Mouse (Mus musculus): ENCODE measurements around the gene Upf1. TPM values are rescaled to one million over a fixed set of nuclear protein-coding genes. Genes with fewer than 3 reads are reported as not detected.

Gene Upf1
- polyA plus RNA-seq, 1 experiment from 2014 or later = 17.9 TPM

- Histone ChIP-seq H3K4me2 (replicated peaks) (peak within 1 kb of the TSS; percentile 78), H3K9me3 (ENCODE audit: control insufficient read depth, low read length) (no peaks in the 10 kb centered on the region), H3K27ac (peak within 1 kb of the TSS; percentile 89), H3K4me3 (replicated peaks; ENCODE audit: low read length) (peak within 1 kb of the TSS; percentile 56), H3K36me3 (replicated peaks; ENCODE audit: control insufficient read depth, insufficient read depth) (peaks cover 51% of the 10 kb centered on the region), H3K27me3 (ENCODE audit: control insufficient read depth, insufficient read depth, low read length) (no peaks in the 10 kb centered on the region), H3K4me1 (replicated peaks; ENCODE audit: control insufficient read depth, insufficient read depth, low read length) (peaks cover 23% of the 10 kb centered on the region), H3K9ac (peak within 1 kb of the TSS; percentile 86)
- ATAC-seq (ENCODE audit: low FRiP score) (peak; percentile 66), DNase-seq (ENCODE audit: low spot score) (peak; percentile 81)
- WGBS = under 1% methylated on average over 63 of the region's 66 CpGs
Observed at GRCm38 (mm10) chr8:70315624-70316510, 37.2 kb downstream of the Upf1 start, which contains the start of gene Cers1. TSS of gene Cers1 (plus strand) at chr8:70315775.

GRCm38 (mm10) chr8:70313399-70313798 is 39.7 kb downstream of the Upf1 start:
- peaks cover 23% of the 10 kb centered on the region for H3K4me1 ChIP-seq (replicated peaks; ENCODE audit: control insufficient read depth, insufficient read depth, low read length)
- no peak overlapping the region for H3K4me3 ChIP-seq (replicated peaks; ENCODE audit: low read length)
- no peak overlapping the region for H3K4me2 ChIP-seq (replicated peaks)
- peaks cover 52% of the 10 kb centered on the region for H3K36me3 ChIP-seq (replicated peaks; ENCODE audit: control insufficient read depth, insufficient read depth)
- ATAC-seq (ENCODE audit: low FRiP score) (no peak), DNase-seq (ENCODE audit: low spot score) (no peak)
- H3K9me3 ChIP-seq (ENCODE audit: control insufficient read depth, low read length) = no peaks in the 10 kb centered on the region
- WGBS = 76% methylated on average over 2 of the region's 2 CpGs
- H3K27me3 ChIP-seq (ENCODE audit: control insufficient read depth, insufficient read depth, low read length) = no peaks in the 10 kb centered on the region
- H3K27ac ChIP-seq = no peak overlapping the region
- no peak overlapping the region for H3K9ac ChIP-seq

- WGBS = 27% methylated on average over 2 of the region's 2 CpGs
- DNase-seq (ENCODE audit: low spot score) = no peak
Observed at GRCm38 (mm10) chr8:70309311-70309710, 43.8 kb downstream of the Upf1 start.

GRCm38 (mm10) chr8:70302901-70303300 is 50.2 kb downstream of the Upf1 start:
- Histone ChIP-seq H3K9ac (peak overlapping the region; percentile 78), H3K4me3 (replicated peaks; ENCODE audit: low read length) (peak overlapping the region; percentile 75), H3K4me1 (replicated peaks; ENCODE audit: control insufficient read depth, insufficient read depth, low read length) (peaks cover 13% of the 10 kb centered on the region), H3K4me2 (replicated peaks) (peak overlapping the region; percentile 85), H3K27me3 (ENCODE audit: control insufficient read depth, insufficient read depth, low read length) (no peaks in the 10 kb centered on the region), H3K9me3 (ENCODE audit: control insufficient read depth, low read length) (no peaks in the 10 kb centered on the region), H3K27ac (peak overlapping the region; percentile 72), H3K36me3 (replicated peaks; ENCODE audit: control insufficient read depth, insufficient read depth) (peaks cover 53% of the 10 kb centered on the region)
- no peak for DNase-seq (ENCODE audit: low spot score)
- WGBS = 3% methylated on average over 16 of the region's 16 CpGs
- ATAC-seq (ENCODE audit: low FRiP score) = peak; percentile 26; the same call in 1 of the 2 replicates

More at GRCm38 (mm10) chr8:70309311-70309710, 43.8 kb downstream of the Upf1 start:
- H3K27ac ChIP-seq = no peak overlapping the region
- H3K4me2 ChIP-seq (replicated peaks) = no peak overlapping the region
- H3K36me3 ChIP-seq (replicated peaks; ENCODE audit: control insufficient read depth, insufficient read depth) = peaks cover 86% of the 10 kb centered on the region
- H3K4me1 ChIP-seq (replicated peaks; ENCODE audit: control insufficient read depth, insufficient read depth, low read length) = no peaks in the 10 kb centered on the region
- no peak overlapping the region for H3K4me3 ChIP-seq (replicated peaks; ENCODE audit: low read length)
- no peak overlapping the region for H3K9ac ChIP-seq
- no peaks in the 10 kb centered on the region for H3K9me3 ChIP-seq (ENCODE audit: control insufficient read depth, low read length)
- H3K27me3 ChIP-seq (ENCODE audit: control insufficient read depth, insufficient read depth, low read length) = no peaks in the 10 kb centered on the region
- ATAC-seq (ENCODE audit: low FRiP score) = no peak

GRCm38 (mm10) chr8:70302358-70302890 is 50.7 kb downstream of the Upf1 start, which contains the start of the genes Ddx49 and Cope:
TSS of gene Ddx49 (minus strand) at chr8:70302489.
TSS of gene Cope (plus strand) at chr8:70302518.
- H3K27ac ChIP-seq = peak within 1 kb of the TSS; percentile 72
- peak within 1 kb of the TSS; percentile 75 for H3K4me3 ChIP-seq (replicated peaks; ENCODE audit: low read length)
- H3K4me2 ChIP-seq (replicated peaks) = peak within 1 kb of the TSS; percentile 85
- DNase-seq (ENCODE audit: low spot score) (peak; percentile 98), ATAC-seq (ENCODE audit: low FRiP score) (peak; percentile 92)
- peaks cover 13% of the 10 kb centered on the region for H3K4me1 ChIP-seq (replicated peaks; ENCODE audit: control insufficient read depth, insufficient read depth, low read length)
- peak within 1 kb of the TSS; percentile 78 for H3K9ac ChIP-seq
- H3K9me3 ChIP-seq (ENCODE audit: control insufficient read depth, low read length) = no peaks in the 10 kb centered on the region
- H3K27me3 ChIP-seq (ENCODE audit: control insufficient read depth, insufficient read depth, low read length) = no peaks in the 10 kb centered on the region
- under 1% methylated on average over 40 of the region's 40 CpGs for WGBS
- peaks cover 53% of the 10 kb centered on the region for H3K36me3 ChIP-seq (replicated peaks; ENCODE audit: control insufficient read depth, insufficient read depth)

GRCm38 (mm10) chr8:70300881-70301280 is 52.2 kb downstream of the Upf1 start:
- Histone ChIP-seq H3K27ac (no peak overlapping the region), H3K4me1 (replicated peaks; ENCODE audit: control insufficient read depth, insufficient read depth, low read length) (peaks cover 13% of the 10 kb centered on the region), H3K9me3 (ENCODE audit: control insufficient read depth, low read length) (no peaks in the 10 kb centered on the region), H3K4me2 (replicated peaks) (no peak overlapping the region), H3K36me3 (replicated peaks; ENCODE audit: control insufficient read depth, insufficient read depth) (peaks cover 55% of the 10 kb centered on the region), H3K27me3 (ENCODE audit: control insufficient read depth, insufficient read depth, low read length) (no peaks in the 10 kb centered on the region), H3K9ac (no peak overlapping the region), H3K4me3 (replicated peaks; ENCODE audit: low read length) (no peak overlapping the region)
- DNase-seq (ENCODE audit: low spot score) (no peak), ATAC-seq (ENCODE audit: low FRiP score) (no peak)
- WGBS = 84% methylated on average over 3 of the region's 3 CpGs

GRCm38 (mm10) chr8:70293988-70294405 is 59.1 kb downstream of the Upf1 start:
- Histone ChIP-seq H3K9ac (no peak overlapping the region), H3K4me3 (replicated peaks; ENCODE audit: low read length) (no peak overlapping the region), H3K9me3 (ENCODE audit: control insufficient read depth, low read length) (no peaks in the 10 kb centered on the region), H3K27ac (no peak overlapping the region), H3K36me3 (replicated peaks; ENCODE audit: control insufficient read depth, insufficient read depth) (peaks cover 89% of the 10 kb centered on the region), H3K4me1 (replicated peaks; ENCODE audit: control insufficient read depth, insufficient read depth, low read length) (no peaks in the 10 kb centered on the region), H3K4me2 (replicated peaks) (no peak overlapping the region), H3K27me3 (ENCODE audit: control insufficient read depth, insufficient read depth, low read length) (no peaks in the 10 kb centered on the region)
- ATAC-seq (ENCODE audit: low FRiP score) = no peak
- DNase-seq (ENCODE audit: low spot score) = no peak
- 72% methylated on average over 5 of the region's 5 CpGs for WGBS

GRCm38 (mm10) chr8:70286737-70287136 is 66.3 kb downstream of the Upf1 start:
- ATAC-seq (ENCODE audit: low FRiP score) (no peak), DNase-seq (ENCODE audit: low spot score) (no peak)
- Histone ChIP-seq H3K36me3 (replicated peaks; ENCODE audit: control insufficient read depth, insufficient read depth) (peaks cover 45% of the 10 kb centered on the region), H3K9ac (no peak overlapping the region), H3K4me1 (replicated peaks; ENCODE audit: control insufficient read depth, insufficient read depth, low read length) (0 out of 2 replicates have a peak, but pooled peaks cover 6% of the 10 kb centered on the region), H3K4me2 (replicated peaks) (no peak overlapping the region), H3K27me3 (ENCODE audit: control insufficient read depth, insufficient read depth, low read length) (no peaks in the 10 kb centered on the region), H3K27ac (no peak overlapping the region), H3K9me3 (ENCODE audit: control insufficient read depth, low read length) (no peaks in the 10 kb centered on the region), H3K4me3 (replicated peaks; ENCODE audit: low read length) (no peak overlapping the region)
- 89% methylated on average over 8 of the region's 8 CpGs for WGBS

- over 99% methylated on average over 15 of the region's 15 CpGs for WGBS
- ATAC-seq (ENCODE audit: low FRiP score) (no peak), DNase-seq (ENCODE audit: low spot score) (no peak)
- Histone ChIP-seq H3K4me2 (replicated peaks) (no peak overlapping the region), H3K27me3 (ENCODE audit: control insufficient read depth, insufficient read depth, low read length) (no peaks in the 10 kb centered on the region), H3K9ac (no peak overlapping the region), H3K27ac (no peak overlapping the region), H3K9me3 (ENCODE audit: control insufficient read depth, low read length) (no peaks in the 10 kb centered on the region), H3K4me3 (replicated peaks; ENCODE audit: low read length) (no peak overlapping the region), H3K36me3 (replicated peaks; ENCODE audit: control insufficient read depth, insufficient read depth) (peaks cover 34% of the 10 kb centered on the region), H3K4me1 (replicated peaks; ENCODE audit: control insufficient read depth, insufficient read depth, low read length) (0 out of 2 replicates have a peak, but pooled peaks cover 6% of the 10 kb centered on the region)
Observed at GRCm38 (mm10) chr8:70285304-70285703, 67.8 kb downstream of the Upf1 start.

Measured in hindbrain, embryonic 14.5 days (tissue).